Mouse (Mus musculus): Measurements from ENCODE around the gene Dtx3. TPM values are rescaled to one million over a fixed set of nuclear protein-coding genes. Genes with fewer than 3 reads are reported as not detected.
"Not testable (repeated sequence)": the region's sequence is repeated elsewhere in the genome, so short reads cannot be mapped to it uniquely, and the experiment has no call there.

The Dtx3 gene
- polyA plus RNA-seq, 1 experiment from 2014 or later = 234 TPM

DNA sequence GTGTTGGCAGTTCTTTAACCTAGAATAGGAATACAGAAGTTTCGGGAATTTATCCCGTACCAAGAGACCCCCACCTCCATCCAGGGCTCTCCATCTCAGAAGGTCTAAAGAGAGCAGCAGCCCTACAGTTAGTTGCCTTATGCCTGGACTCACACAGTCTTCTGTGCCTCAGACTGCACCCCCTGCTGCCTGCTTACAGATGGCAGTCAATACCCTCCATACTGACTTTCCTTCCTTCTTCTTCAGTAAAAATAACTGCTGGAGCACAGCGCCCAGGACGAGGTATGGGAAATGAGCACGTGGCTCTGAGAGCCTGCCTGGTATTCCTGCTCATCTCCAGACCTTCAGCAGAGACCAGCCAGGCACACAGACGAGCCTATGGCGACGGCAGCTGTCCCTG is 4.8 kb upstream of the Dtx3 start:
- Histone ChIP-seq H3K4me1 (replicated peaks) (peaks cover 10% of the 10 kb centered on the region), H3K27ac (no peak overlapping the region), H3K4me2 (replicated peaks) (no peak overlapping the region), H3K9me3 (no peaks in the 10 kb centered on the region), H3K4me3 (replicated peaks) (no peak overlapping the region), H3K9ac (replicated peaks) (no peak overlapping the region), H3K36me3 (peaks cover 73% of the 10 kb centered on the region), H3K27me3 (no peaks in the 10 kb centered on the region)
- no peak for ATAC-seq
- 86% methylated on average over 8 of the region's 8 CpGs for WGBS

GRCm38 (mm10) chr10:127199474-127199873 is 3.9 kb upstream of the Dtx3 start:
- Histone ChIP-seq H3K4me2 (replicated peaks) (no peak overlapping the region), H3K9ac (replicated peaks) (no peak overlapping the region), H3K4me3 (replicated peaks) (no peak overlapping the region), H3K27me3 (no peaks in the 10 kb centered on the region), H3K27ac (no peak overlapping the region), H3K9me3 (no peaks in the 10 kb centered on the region), H3K4me1 (replicated peaks) (peaks cover 17% of the 10 kb centered on the region), H3K36me3 (peaks cover 65% of the 10 kb centered on the region)
- ATAC-seq = no peak
- 86% methylated on average over 11 of the region's 11 CpGs for WGBS

DNA sequence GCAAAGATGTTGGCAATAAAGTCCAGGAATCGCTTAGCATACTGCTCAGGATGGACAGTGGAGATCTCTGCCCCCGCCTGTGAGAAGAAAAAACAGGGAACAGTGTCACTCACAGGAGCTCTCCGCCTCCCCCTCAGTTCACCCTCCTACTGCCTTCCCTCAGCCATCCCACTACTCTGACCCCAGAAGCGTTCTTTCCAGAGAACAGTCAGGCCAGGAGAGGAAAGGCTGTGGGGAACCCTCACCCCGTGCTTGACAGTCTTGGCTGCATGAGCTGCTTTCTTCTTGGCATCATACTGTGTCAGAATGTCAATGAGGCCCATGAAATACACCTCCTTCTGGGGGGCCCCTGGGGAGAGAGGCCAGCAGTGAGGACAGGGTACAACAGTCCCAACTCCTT is 3.5 kb upstream of the Dtx3 start:
- no peak for ATAC-seq
- Histone ChIP-seq H3K4me1 (replicated peaks) (peaks cover 21% of the 10 kb centered on the region), H3K9me3 (no peaks in the 10 kb centered on the region), H3K27me3 (no peaks in the 10 kb centered on the region), H3K27ac (no peak overlapping the region), H3K36me3 (peaks cover 61% of the 10 kb centered on the region), H3K9ac (replicated peaks) (no peak overlapping the region), H3K4me3 (replicated peaks) (no peak overlapping the region), H3K4me2 (replicated peaks) (no peak overlapping the region)
- 77% methylated on average over 5 of the region's 5 CpGs for whole genome bisulfite sequencing

DNA sequence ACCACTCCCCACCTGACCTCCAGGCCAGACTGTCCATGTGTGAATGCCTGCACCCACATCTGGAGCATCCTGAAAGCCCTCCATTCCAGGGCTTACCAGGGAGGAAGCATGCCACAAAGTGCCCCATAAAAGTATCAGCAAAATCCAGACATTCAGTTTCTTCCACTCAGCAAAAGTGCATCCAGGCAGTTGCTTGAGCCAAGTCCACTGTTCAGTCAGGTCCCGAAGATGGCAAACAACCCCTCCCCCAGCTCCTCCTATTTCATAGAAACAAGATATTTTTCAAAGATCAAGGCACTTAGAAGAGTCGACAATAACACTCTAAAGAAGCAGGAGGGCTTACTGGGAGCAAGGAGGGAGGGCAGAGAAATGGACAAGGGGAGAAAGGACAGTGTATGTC is 3.0 kb upstream of the Dtx3 start:
- no peaks in the 10 kb centered on the region for H3K9me3 ChIP-seq
- 76% methylated on average over 2 of the region's 2 CpGs for WGBS
- H3K9ac ChIP-seq (replicated peaks) = no peak overlapping the region
- peaks cover 56% of the 10 kb centered on the region for H3K36me3 ChIP-seq
- H3K27me3 ChIP-seq = no peaks in the 10 kb centered on the region
- H3K27ac ChIP-seq = no peak overlapping the region
- ATAC-seq = no peak
- peaks cover 23% of the 10 kb centered on the region for H3K4me1 ChIP-seq (replicated peaks)
- H3K4me2 ChIP-seq (replicated peaks) = no peak overlapping the region
- no peak overlapping the region for H3K4me3 ChIP-seq (replicated peaks)

- ATAC-seq = no peak
These were observed 2.1 kb upstream of the Dtx3 start for GRCm38 (mm10) chr10:127197505-127198110.

DNA sequence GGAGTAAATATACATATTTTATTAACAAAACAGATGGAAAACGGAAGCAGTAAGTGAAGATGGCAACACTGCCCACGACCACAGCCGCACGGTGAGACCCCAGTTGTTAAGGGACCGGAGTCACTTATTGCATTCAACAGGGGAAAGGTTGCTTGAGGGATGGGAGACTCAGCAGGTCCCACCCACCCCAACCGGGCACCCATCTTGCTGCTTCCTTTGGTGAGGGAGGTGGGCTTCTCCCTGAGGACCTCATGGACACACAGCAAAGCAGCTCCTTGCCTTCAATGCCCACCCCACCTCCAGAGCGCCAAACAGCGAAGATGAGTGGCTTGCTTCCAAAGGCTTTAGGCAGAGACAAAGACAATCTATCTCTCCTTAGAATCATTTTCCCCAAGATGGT is 1.6 kb upstream of the Dtx3 start:
- Histone ChIP-seq H3K36me3 (peaks cover 53% of the 10 kb centered on the region), H3K4me1 (replicated peaks) (peaks cover 30% of the 10 kb centered on the region), H3K27ac (no peak overlapping the region), H3K4me3 (replicated peaks) (no peak overlapping the region), H3K9me3 (no peaks in the 10 kb centered on the region), H3K9ac (replicated peaks) (no peak overlapping the region), H3K4me2 (replicated peaks) (no peak overlapping the region), H3K27me3 (no peaks in the 10 kb centered on the region)
- no peak for ATAC-seq
- 92% methylated on average over 8 of the region's 8 CpGs for WGBS

More at GRCm38 (mm10) chr10:127197505-127198110, 2.1 kb upstream of the Dtx3 start:
- H3K36me3 ChIP-seq = peaks cover 53% of the 10 kb centered on the region
- H3K9ac ChIP-seq (replicated peaks) = no peak overlapping the region
- H3K4me1 ChIP-seq (replicated peaks) = peaks cover 30% of the 10 kb centered on the region
- H3K9me3 ChIP-seq = no peaks in the 10 kb centered on the region
- no peak overlapping the region for H3K4me2 ChIP-seq (replicated peaks)
- WGBS = 92% methylated on average over 11 of the region's 11 CpGs
- no peak overlapping the region for H3K4me3 ChIP-seq (replicated peaks)
- no peak overlapping the region for H3K27ac ChIP-seq
- H3K27me3 ChIP-seq = no peaks in the 10 kb centered on the region

DNA sequence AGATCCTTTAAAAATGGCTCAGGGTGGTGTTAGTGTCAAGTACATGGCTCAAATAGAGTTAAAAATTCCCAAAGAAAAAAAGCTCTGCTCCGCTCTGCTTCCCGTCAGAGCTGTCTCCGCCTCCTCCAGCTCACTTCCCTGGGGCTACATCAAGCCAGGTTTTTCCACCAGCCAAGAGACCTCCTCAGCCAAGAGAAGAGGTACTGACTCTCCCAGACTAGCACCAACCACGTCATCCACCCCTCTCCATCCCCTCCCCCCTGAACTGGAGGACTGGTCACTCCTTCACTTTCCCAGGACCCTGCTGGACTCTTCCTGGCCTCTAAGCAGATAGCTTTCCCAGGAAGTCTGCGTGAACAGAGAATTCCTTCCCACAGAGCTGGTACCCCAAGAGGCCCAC is 864 bp upstream of the Dtx3 start:
- ATAC-seq = peak; percentile 60
- Histone ChIP-seq H3K4me1 (replicated peaks) (peaks cover 30% of the 10 kb centered on the region), H3K27ac (peak overlapping the region; percentile 91), H3K9ac (replicated peaks) (peak overlapping the region; percentile 96), H3K36me3 (peaks cover 51% of the 10 kb centered on the region), H3K27me3 (no peaks in the 10 kb centered on the region), H3K4me2 (replicated peaks) (peak overlapping the region; percentile 79), H3K4me3 (replicated peaks) (peak overlapping the region; percentile 92), H3K9me3 (no peaks in the 10 kb centered on the region)
- 6% methylated on average over 5 of the region's 5 CpGs for WGBS

- 25% methylated on average over 22 of the region's 22 CpGs for WGBS
- Histone ChIP-seq H3K4me1 (replicated peaks) (peaks cover 41% of the 10 kb centered on the region), H3K27me3 (no peaks in the 10 kb centered on the region), H3K36me3 (peaks cover 45% of the 10 kb centered on the region), H3K9ac (replicated peaks) (peak overlapping the region; percentile 96), H3K27ac (peak overlapping the region; percentile 91), H3K4me3 (replicated peaks) (peak overlapping the region; percentile 92), H3K4me2 (replicated peaks) (peak overlapping the region; percentile 79), H3K9me3 (no peaks in the 10 kb centered on the region)
- ATAC-seq = peak; percentile 37; the same call in 1 of the 2 replicates
These were observed 850 bp downstream of the Dtx3 start for GRCm38 (mm10) chr10:127194428-127195327.

DNA sequence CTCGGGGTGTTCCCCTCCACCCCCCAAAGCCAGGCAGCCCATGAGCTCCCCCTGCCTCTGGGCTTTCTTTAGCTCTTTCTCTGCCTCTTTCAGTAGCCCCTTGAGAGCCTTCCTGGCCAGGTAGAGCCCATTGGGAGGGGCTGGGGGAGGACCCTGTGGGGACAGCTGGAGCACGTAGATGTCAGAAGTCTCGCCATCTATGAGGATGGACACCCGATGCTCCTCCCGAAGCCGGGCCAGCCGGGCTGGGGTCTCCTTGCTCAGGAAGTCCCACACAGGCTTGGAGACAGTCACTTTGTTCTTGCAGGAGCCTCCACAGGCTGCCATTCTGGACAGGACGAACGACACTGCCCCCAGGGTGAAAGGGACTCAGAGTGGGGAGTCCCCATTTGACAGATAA is 2.5 kb downstream of the Dtx3 start:
- Histone ChIP-seq H3K4me3 (replicated peaks) (no peak overlapping the region), H3K27ac (no peak overlapping the region), H3K27me3 (no peaks in the 10 kb centered on the region), H3K9ac (replicated peaks) (no peak overlapping the region), H3K4me2 (replicated peaks) (no peak overlapping the region), H3K36me3 (peaks cover 28% of the 10 kb centered on the region), H3K9me3 (no peaks in the 10 kb centered on the region), H3K4me1 (replicated peaks) (peaks cover 54% of the 10 kb centered on the region)
- ATAC-seq = no peak
- WGBS = 93% methylated on average over 9 of the region's 9 CpGs

- not testable (repeated sequence) for H3K9me3 ChIP-seq; H3K27ac ChIP-seq; H3K4me2 ChIP-seq (replicated peaks); H3K27me3 ChIP-seq; H3K9ac ChIP-seq (replicated peaks); ATAC-seq; H3K4me3 ChIP-seq (replicated peaks)
- 93% methylated on average over 1 of the region's 1 CpGs for WGBS
- peaks cover 63% of the 10 kb centered on the region for H3K4me1 ChIP-seq (replicated peaks)
- peaks cover 26% of the 10 kb centered on the region for H3K36me3 ChIP-seq
These were observed 3.5 kb downstream of the Dtx3 start for GRCm38 (mm10) chr10:127192057-127192328.

DNA sequence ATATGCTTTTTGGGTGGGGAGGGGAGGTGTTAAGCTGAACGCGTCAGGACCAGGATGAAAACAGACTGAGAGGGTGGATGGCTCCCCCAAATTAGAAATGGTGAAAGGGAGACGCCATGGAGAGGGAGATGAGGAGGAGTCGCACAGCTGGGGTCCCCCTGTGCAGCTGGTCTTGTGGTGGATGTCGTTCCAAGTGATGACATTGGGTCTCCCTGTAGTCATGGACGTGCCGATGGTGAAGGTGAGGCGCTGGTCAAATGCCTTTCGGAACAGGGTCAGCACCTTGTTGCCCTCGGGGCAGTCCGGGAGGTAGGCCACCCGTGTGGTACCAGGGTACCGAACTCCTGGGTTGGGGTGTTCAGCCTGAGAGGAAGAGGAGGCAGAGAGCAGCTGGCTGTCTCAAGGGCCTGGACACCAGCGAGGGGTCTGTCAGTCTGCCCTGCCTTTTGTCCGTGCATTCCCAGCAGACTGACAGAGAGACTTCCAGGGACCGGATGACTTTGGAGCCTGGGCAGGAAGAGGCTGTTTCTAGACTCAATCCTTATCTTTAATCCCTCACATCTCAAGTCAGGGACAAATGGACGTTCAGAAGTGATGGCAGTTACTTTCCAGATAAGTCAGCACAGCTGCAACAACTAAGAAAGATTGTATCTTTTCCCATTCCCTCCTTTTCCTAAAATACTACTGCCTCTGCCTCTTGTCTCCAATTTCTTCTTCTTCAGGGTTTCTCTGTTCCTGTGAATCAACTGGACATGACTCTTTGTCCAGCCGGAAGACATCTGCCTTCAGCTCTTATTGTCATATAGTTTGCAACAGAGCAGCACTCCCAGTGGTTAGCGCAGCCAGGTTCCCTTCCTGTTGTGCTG is 4.1 kb downstream of the Dtx3 start:
- ATAC-seq = no peak
- H3K9ac ChIP-seq (replicated peaks) = no peak overlapping the region
- H3K27ac ChIP-seq = no peak overlapping the region
- H3K36me3 ChIP-seq = peaks cover 32% of the 10 kb centered on the region
- H3K27me3 ChIP-seq = no peaks in the 10 kb centered on the region
- 78% methylated on average over 19 of the region's 19 CpGs for WGBS
- peaks cover 59% of the 10 kb centered on the region for H3K4me1 ChIP-seq (replicated peaks)
- no peak overlapping the region for H3K4me3 ChIP-seq (replicated peaks)
- H3K4me2 ChIP-seq (replicated peaks) = no peak overlapping the region
- no peaks in the 10 kb centered on the region for H3K9me3 ChIP-seq
